Mouse (Mus musculus) stomach, embryonic 16.5 days (tissue): Measurements from ENCODE around the gene Samhd1. TPM values are rescaled to one million over a fixed set of nuclear protein-coding genes. Genes with fewer than 3 reads are reported as not detected.

Source experiments
- ATAC-seq: fragments of 200-750 bp; cut with Nextera tagmentation; 2 replicates; pipeline ENCODE4 v1.8.0; 2017; ENCODE audit warnings: moderate number of reproducible peaks, moderate TSS enrichment; ENCODE audit not compliant: insufficient read depth, low FRiP score
- H3K27ac ChIP-seq: fragments of 300-500 bp; sonication (generic); 2 replicates; pipeline ENCODE4 v1.5.1; 2014; ENCODE audit warnings: low read length
- H3K27me3 ChIP-seq: fragments of 300-500 bp; sonication (generic); 2 replicates; pipeline ENCODE4 v1.6.1; 2014; ENCODE audit warnings: low read length, control low read depth, mixed read lengths; ENCODE audit not compliant: control insufficient read depth, insufficient read depth
- H3K36me3 ChIP-seq: fragments of 300-500 bp; sonication (generic); 2 replicates; pipeline ENCODE4 v1.6.1; 2014; ENCODE audit warnings: low read length; ENCODE audit not compliant: control insufficient read depth, insufficient read depth
- H3K4me1 ChIP-seq: fragments of 300-500 bp; sonication (generic); 2 replicates; pipeline ENCODE4 v1.6.1; 2014; ENCODE audit warnings: low read length, control low read depth, mixed read lengths; ENCODE audit not compliant: control insufficient read depth, insufficient read depth
- H3K4me2 ChIP-seq: fragments of 300-500 bp; sonication (generic); 2 replicates; pipeline ENCODE4 v1.6.1; 2014; ENCODE audit warnings: low read depth, low read length, mixed read lengths
- H3K4me3 ChIP-seq: fragments of 300-500 bp; sonication (generic); replicated peaks from 2 replicates; pipeline ENCODE4 v1.5.1; 2014; ENCODE audit warnings: mild to moderate bottlenecking, low read length
- H3K9ac ChIP-seq: fragments of 300-500 bp; sonication (generic); 2 replicates; pipeline ENCODE4 v1.6.1; 2014; ENCODE audit warnings: low read length
- H3K9me3 ChIP-seq: fragments of 300-500 bp; sonication (generic); replicated peaks from 2 replicates; pipeline ENCODE4 v1.6.1; 2016; ENCODE audit warnings: low read length, control low read depth; ENCODE audit not compliant: control insufficient read depth
- WGBS: fragments of 180-500 bp; shearing (Covaris S2); extraction: QIAGEN DNeasy Blood & Tissue Kit; methylation state at CpG from one replicate; pipeline ENCODE4 v1.1.7; 2014; 5-methylcytosine and 5-hydroxymethylcytosine counted together
- polyA plus RNA-seq: library from polyadenylated mRNA; unstranded; fragments of >200 nt; fragmentation: Nextera tagmentation; extraction: Ambion mirVana; gene quantifications from 2 replicates; pipeline ENCODE4 v1.2.1, GENCODE M21; 2015

Gene Samhd1
- polyA plus RNA-seq, 1 experiment from 2014 or later = 29.1 TPM

DNA sequence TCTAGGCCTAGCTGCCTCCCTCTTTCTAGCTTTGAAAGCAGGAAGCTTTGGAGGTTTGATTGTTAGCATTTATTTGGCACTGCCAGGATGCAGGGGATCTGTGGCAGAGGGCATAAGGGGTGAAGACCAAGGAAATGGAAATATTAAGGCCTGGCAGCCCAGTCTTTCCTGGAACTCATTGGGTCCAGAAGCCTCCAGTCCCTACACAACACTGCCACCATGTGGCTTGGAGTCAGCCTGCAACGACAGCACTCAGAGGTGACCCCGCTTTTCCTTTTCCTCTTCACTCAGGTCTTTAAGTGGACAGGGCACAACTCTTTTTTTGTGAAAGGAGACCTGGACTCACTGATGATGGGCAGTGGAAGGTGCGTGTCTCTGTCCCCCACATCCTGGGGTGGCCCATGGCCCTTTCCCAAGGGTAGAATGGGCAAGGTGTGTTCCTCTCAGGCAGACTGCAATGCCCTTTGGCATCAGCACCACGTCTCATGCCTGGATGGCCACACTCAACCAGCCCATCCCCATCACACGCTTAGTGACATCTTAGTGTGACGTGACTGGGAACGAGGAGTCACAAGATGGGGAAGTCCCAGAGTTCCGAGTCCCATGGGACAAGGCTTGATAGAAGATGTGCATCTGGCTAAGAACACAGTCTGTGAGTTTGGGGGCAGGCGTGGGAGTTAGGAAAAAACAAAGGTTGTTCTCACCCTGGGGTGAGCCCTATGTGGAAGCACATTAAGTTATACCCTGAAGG lies 39.9 kb downstream of the Samhd1 start:
- no peaks in the 10 kb centered on the region for H3K9me3 ChIP-seq
- whole genome bisulfite sequencing = 62% methylated on average over 9 of the region's 9 CpGs
- H3K9ac ChIP-seq = no peak overlapping the region
- no peak overlapping the region for H3K4me2 ChIP-seq
- peaks cover 9% of the 10 kb centered on the region for H3K4me1 ChIP-seq
- H3K27ac ChIP-seq = no peak overlapping the region
- H3K36me3 ChIP-seq = peaks cover 2% of the 10 kb centered on the region
- ATAC-seq = no peak
- no peak overlapping the region for H3K4me3 ChIP-seq
- no peaks in the 10 kb centered on the region for H3K27me3 ChIP-seq

DNA sequence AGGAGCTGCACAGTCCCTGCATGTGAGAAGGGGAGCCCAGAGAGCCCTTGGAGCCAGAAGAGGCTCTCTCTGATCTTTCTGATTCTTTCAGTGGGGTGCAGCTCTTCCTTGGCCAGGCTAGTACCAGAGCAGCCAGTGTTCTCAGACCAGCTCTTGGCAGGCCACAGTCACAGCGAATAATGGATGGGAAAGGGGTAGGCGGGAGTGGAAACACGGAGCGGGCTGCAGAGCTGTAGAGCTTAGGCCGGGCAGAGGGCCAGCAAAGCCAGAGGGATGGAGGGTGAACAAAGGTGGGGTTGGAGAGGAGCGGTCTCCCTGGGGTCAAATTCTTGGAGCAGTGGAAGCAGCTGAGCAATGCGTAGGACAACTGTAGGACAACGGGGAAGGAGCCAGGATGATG lies 43.0 kb downstream of the Samhd1 start:
- Histone ChIP-seq H3K27me3 (no peaks in the 10 kb centered on the region), H3K36me3 (no peaks in the 10 kb centered on the region; the same call in 1 of the 2 replicates), H3K9me3 (no peaks in the 10 kb centered on the region), H3K4me2 (no peak overlapping the region), H3K4me3 (no peak overlapping the region), H3K4me1 (peaks cover 9% of the 10 kb centered on the region), H3K9ac (no peak overlapping the region), H3K27ac (no peak overlapping the region)
- ATAC-seq = no peak; the same call in 1 of the 2 replicates
- WGBS = 20% methylated on average over 8 of the region's 8 CpGs

DNA sequence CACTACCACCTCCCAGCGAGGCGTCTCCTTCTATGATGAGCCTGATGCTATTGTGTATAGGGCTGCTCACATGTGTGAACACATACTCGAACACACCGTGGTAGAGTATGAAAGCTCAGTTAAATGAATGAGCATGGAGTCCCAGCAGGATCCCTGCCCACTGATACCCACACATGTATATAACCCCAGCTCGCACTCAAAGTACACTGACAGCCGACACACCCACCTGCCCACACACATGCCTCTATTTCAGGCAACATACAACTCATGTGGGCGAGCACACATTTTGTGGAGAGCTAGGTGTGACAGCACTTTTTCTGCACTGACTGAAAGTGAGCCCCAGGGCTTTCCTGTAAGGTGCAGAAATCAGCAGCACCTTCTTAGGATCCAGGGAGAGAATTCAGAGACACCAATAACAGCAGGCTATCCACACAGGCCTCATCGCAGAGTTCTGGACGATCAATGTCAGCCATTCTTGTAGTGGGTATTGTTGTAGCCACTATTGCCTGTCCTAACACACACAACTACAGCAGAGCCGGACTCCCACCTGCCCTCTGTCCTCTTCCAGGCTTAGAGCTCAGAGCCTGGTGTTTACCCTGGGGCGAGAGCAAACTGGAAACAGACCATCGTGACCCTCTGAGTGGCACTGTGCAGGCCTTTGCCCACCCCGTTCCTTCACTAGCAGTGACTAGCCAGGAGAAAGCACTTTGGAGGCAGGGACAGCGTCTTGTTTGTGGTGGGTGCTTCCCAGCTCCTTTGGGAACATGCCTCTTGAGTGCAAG lies 47.3 kb downstream of the Samhd1 start:
- H3K4me3 ChIP-seq = no peak overlapping the region
- peaks cover 9% of the 10 kb centered on the region for H3K4me1 ChIP-seq
- H3K36me3 ChIP-seq = no peaks in the 10 kb centered on the region
- no peak overlapping the region for H3K9ac ChIP-seq
- 74% methylated on average over 14 of the region's 14 CpGs for WGBS
- no peak for ATAC-seq
- no peaks in the 10 kb centered on the region for H3K27me3 ChIP-seq
- no peak overlapping the region for H3K4me2 ChIP-seq
- H3K27ac ChIP-seq = no peak overlapping the region
- H3K9me3 ChIP-seq = no peaks in the 10 kb centered on the region

DNA sequence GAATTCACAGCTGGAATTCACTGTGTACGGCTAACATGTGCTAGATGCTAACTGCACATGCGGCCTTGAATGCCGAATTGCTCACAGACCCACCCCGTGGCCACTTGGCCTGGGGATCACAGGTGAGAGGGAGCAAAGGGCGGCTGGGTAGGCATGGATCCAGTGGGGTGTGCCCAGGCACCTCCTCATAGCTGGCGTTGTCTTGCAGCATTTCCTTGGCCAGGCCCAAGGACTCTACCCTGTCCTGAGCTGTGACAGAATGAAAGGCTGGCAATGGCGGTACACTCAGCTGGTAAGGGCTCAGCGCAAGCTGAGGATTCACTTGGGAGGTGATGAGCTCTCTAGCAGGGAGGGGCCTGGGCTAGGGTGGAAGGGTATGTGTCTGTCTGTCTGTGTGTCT lies 48.3 kb downstream of the Samhd1 start, which contains the start of gene Tldc2:
Gene Tldc2, plus strand, starts transcription at position 260 of the 400 bp plus-strand sequence.
- H3K9me3 ChIP-seq = no peaks in the 10 kb centered on the region
- H3K36me3 ChIP-seq = no peaks in the 10 kb centered on the region
- H3K4me3 ChIP-seq = no peak within 1 kb of the TSS
- 85% methylated on average over 8 of the region's 8 CpGs for WGBS
- no peak within 1 kb of the TSS for H3K27ac ChIP-seq
- H3K4me2 ChIP-seq = no peak within 1 kb of the TSS
- no peak for ATAC-seq
- H3K9ac ChIP-seq = no peak within 1 kb of the TSS
- H3K4me1 ChIP-seq = peaks cover 5% of the 10 kb centered on the region
- no peaks in the 10 kb centered on the region for H3K27me3 ChIP-seq

DNA sequence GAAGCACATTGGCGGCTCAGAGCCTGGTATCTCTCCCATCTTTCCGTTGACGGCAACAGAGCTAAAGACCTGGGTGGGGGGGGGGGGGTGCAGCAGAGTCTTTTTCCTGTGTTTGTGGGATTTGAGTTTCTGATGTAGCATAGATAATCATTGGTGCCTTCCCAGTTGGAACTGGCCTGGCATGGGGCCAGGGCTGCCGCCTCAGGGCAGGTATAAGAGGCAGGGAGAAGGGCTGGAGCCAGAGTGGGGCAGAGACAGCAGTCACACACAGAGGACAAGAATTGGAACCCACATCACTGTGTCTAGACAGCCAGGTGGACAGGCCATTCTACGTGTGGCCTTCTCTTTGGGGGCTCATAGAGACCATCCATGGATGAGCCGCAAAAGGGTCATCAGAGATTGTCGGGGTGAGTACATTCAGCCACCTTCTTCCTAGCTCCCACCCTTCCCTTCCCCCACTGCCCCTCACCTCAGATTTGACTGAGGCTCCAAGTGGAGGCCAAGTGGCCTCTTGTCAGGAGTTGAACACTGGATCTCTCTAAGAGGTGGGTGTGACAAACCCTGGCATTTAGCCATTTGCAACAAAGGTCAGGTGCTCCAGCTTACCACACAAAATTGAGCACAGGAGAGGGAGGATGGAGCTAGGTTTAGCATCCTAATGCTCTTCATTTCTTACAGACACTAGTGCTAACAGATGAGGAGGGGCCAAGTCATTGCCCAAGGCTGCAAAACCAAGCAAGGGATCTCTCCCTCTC lies 50.1 kb downstream of the Samhd1 start:
- WGBS = 81% methylated on average over 7 of the region's 7 CpGs
- H3K27me3 ChIP-seq = no peaks in the 10 kb centered on the region
- H3K9me3 ChIP-seq = no peaks in the 10 kb centered on the region
- H3K4me2 ChIP-seq = no peak overlapping the region
- H3K27ac ChIP-seq = no peak overlapping the region
- no peak overlapping the region for H3K4me3 ChIP-seq
- ATAC-seq = no peak
- no peaks in the 10 kb centered on the region for H3K4me1 ChIP-seq
- H3K36me3 ChIP-seq = no peaks in the 10 kb centered on the region
- no peak overlapping the region for H3K9ac ChIP-seq

DNA sequence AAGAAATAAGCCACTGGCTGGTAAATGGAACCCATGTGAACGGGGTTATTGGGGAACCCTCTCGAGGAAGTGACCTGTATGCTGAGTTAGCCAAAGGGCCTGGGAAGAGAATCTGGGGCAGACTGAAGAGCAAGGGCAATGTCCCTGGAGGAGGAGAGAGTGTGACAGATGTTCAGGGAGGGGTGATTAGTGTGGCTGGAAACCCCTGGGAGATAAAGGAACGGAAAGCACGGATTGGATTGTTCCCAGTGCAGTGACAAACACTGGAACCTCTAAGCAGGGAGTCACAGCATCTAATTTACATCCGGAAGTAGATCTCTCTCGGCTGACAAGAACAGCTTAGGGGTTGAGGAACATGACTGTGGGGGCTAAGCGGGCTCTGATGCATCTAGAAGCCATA lies 53.1 kb downstream of the Samhd1 start:
- Histone ChIP-seq H3K4me1 (peaks cover 8% of the 10 kb centered on the region), H3K9ac (no peak overlapping the region), H3K9me3 (no peaks in the 10 kb centered on the region), H3K4me3 (no peak overlapping the region), H3K4me2 (no peak overlapping the region), H3K27ac (no peak overlapping the region), H3K27me3 (no peaks in the 10 kb centered on the region), H3K36me3 (no peaks in the 10 kb centered on the region)
- ATAC-seq = no peak
- WGBS = 31% methylated on average over 7 of the region's 7 CpGs

DNA sequence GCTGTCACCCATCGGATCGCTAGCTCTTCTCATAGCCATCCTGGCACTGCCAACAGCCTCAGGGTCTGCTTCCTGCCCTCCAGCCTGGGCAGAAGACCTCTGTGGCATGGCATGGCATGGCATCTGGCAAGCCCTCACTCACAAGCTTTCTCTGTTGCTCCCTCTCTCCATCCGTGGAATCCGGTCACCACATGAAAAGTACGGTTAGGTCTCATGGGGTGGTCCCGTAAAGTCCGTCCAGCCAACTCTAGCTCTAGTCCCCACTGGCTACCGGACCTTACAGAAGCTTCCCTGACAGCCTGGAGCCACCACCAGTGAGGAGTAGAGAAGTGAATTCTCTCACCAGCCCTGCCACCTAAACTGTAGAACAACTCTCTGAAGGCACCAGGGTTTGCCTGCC lies 53.7 kb downstream of the Samhd1 start:
- Histone ChIP-seq H3K4me3 (no peak overlapping the region), H3K9me3 (no peaks in the 10 kb centered on the region), H3K4me2 (no peak overlapping the region), H3K9ac (no peak overlapping the region), H3K4me1 (peaks cover 14% of the 10 kb centered on the region), H3K27ac (no peak overlapping the region), H3K27me3 (no peaks in the 10 kb centered on the region), H3K36me3 (no peaks in the 10 kb centered on the region)
- WGBS = 91% methylated on average over 8 of the region's 8 CpGs
- ATAC-seq = no peak

DNA sequence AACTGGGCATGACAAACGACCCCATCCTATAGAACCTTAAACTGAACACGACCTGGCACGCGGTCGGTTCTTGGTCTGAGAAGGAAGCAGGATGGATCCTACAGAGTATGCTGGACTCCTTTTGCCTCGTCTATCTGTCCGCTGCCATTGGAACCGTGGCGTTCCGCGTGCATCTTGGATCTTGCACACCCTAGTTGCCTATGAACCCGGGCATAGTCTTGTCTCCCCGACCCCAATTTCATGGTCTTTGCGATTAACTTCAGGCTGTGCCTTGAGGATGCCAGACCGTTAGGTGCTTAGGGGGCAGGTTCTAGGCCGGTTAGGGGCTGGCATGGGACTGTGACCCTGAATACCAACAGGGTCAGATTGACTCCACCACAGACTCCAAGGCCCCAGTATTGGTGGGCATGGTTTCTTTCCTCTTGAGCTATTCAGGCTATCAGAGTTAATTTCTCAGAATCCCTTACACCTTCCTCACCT lies 55.3 kb downstream of the Samhd1 start:
- peak overlapping the region; percentile 78 for H3K4me3 ChIP-seq
- peak overlapping the region; percentile 74 for H3K4me2 ChIP-seq
- H3K9me3 ChIP-seq = no peaks in the 10 kb centered on the region
- peak overlapping the region; percentile 92 for H3K9ac ChIP-seq
- H3K4me1 ChIP-seq = peaks cover 30% of the 10 kb centered on the region
- 11% methylated on average over 16 of the region's 16 CpGs for WGBS
- no peak for ATAC-seq
- H3K27ac ChIP-seq = peak overlapping the region; percentile 93
- no peaks in the 10 kb centered on the region for H3K27me3 ChIP-seq
- no peaks in the 10 kb centered on the region for H3K36me3 ChIP-seq
